Mouse (Mus musculus): Measurements from ENCODE around the gene Grk4.

The Grk4 gene

GRCm38 (mm10) chr5:34714816-34715215, 54.6 kb downstream of the Grk4 start:
- DNase-seq, result no peak

GRCm38 (mm10) chr5:34729141-34729540, 69.0 kb downstream of the Grk4 start:
- DNase-seq, result peak; percentile 3

GRCm38 (mm10) chr5:34730255-34730654, 70.1 kb downstream of the Grk4 start:
- no peak for DNase-seq

GRCm38 (mm10) chr5:34751477-34751876, 91.3 kb downstream of the Grk4 start:
- DNase-seq, result no peak

GRCm38 (mm10) chr5:34758762-34759161, 98.6 kb downstream of the Grk4 start:
- no peak for DNase-seq

- DNase-seq, result peak; percentile 34
These were observed 100.8 kb downstream of the Grk4 start for GRCm38 (mm10) chr5:34760850-34761508.

- DNase-seq, result peak; percentile 96
These were observed 101.3 kb downstream of the Grk4 start, which contains the start of gene Htt for GRCm38 (mm10) chr5:34761509-34761908. Htt (plus strand) TSS chr5:34761740.

- peak; percentile 39 for DNase-seq
These were observed 101.9 kb downstream of the Grk4 start for GRCm38 (mm10) chr5:34761934-34762611.

GRCm38 (mm10) chr5:34771818-34772217, 111.6 kb downstream of the Grk4 start:
- no peak for DNase-seq

- DNase-seq, result no peak
These were observed 112.6 kb downstream of the Grk4 start for GRCm38 (mm10) chr5:34772696-34773245.

GRCm38 (mm10) chr5:34773392-34773791, 113.2 kb downstream of the Grk4 start:
- no peak for DNase-seq

GRCm38 (mm10) chr5:34785027-34785426, 124.8 kb downstream of the Grk4 start:
- DNase-seq, result no peak

GRCm38 (mm10) chr5:34791141-34791540, 131.0 kb downstream of the Grk4 start:
- no peak for DNase-seq

- no peak for DNase-seq
These were observed 140.2 kb downstream of the Grk4 start for GRCm38 (mm10) chr5:34800292-34800953.

Measured in cerebellum, adult 11 months (tissue).